Mouse (Mus musculus) liver, postnatal 0 days (tissue): Measurements from ENCODE around the gene Scml4.

Experiments used
- CTCF ChIP-seq: sonication (generic); IDR thresholded peaks from 2 replicates; pipeline ENCODE4 v1.5.1; 2016; ENCODE audit warnings: antibody characterized with exemption, low read depth
- EP300 ChIP-seq: IDR thresholded peaks from 2 replicates; pipeline ENCODE4 v1.6.1; 2016; ENCODE audit warnings: antibody characterized with exemption, low read depth, mild to moderate bottlenecking

DNA sequence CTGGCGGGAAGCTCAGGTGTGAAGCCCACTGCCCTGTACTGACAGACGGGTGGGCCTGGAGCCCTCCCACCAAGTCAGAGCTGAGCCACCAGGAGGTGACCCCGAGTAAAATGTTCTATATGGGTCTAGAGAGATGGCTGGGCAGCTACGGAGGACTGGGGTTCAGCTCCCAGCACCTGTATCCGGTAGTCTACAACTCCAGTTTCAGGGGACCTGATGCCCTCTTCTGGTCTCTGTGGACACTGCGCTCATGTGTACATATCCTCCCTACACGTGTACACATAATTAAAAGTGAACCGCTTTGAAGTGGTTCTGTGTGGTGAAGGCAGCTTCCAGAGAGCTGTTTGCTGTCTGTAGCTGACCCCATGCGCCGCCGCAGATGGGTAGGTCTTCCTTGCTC lies 20.1 kb upstream of the Scml4 start:
- TF ChIP-seq CTCF (0 out of 2 replicates have a peak, but pooled peaks have one; percentile 20), EP300 (no peak)
